ENCODE assay signal across 10 mouse cellular contexts in the genomic region with DNA sequence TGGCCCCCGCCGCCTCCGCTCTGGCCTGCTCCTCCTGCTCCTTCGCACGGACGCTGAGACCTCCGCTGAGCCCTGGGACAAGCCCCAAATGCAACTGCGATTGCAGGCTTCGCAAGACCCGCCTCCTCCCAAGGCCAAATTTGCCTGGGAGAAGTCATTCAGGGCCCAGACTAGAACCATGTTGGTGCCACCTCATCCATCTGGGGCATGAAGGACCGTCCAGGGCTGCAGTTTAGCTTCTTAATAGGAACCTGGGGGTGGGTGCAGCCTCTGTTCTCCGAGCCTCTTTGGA. TPM values are rescaled to one million over a fixed set of nuclear protein-coding genes. Genes with fewer than 3 reads are reported as not detected.
DNase-seq lines count a peak whose midpoint lies in the region; ATAC-seq and TF ChIP-seq lines count a peak whose summit lies in the region.
"Had no signal": no experiment of that assay in that cellular context is flagged by ENCODE, and none has a peak within 500 bp of the region (broad histone marks: within the 10 kb centered on the region; RNA-seq: fewer than 3 reads in every experiment).

No protein-coding gene starts in this region.

- H3K27ac ChIP-seq in kidney, embryonic 14.5 days (ENCODE audit: low read depth, low read length) = no peak overlapping the region
- H3K27ac ChIP-seq in embryonic facial prominence, embryonic 10.5 days (replicated peaks) = peak overlapping the region; percentile 87
- peak overlapping the region; percentile 85 for H3K27ac ChIP-seq in embryonic facial prominence, embryonic 15.5 days (replicated peaks)
- peak overlapping the region; percentile 73 for H3K27ac ChIP-seq in limb, embryonic 14.5 days (replicated peaks; ENCODE audit: low read depth, low read length)
- H3K27ac ChIP-seq: macrophage; stomach, embryonic 15.5 days had no signal

- H3K27me3 ChIP-seq in kidney, embryonic 14.5 days (ENCODE audit: control insufficient read depth, insufficient read depth, low read length) = peaks cover 98% of the 10 kb centered on the region
- H3K27me3 ChIP-seq in embryonic facial prominence, embryonic 10.5 days (replicated peaks; ENCODE audit: low read depth, poor library complexity, severe bottlenecking) = peaks cover 100% of the 10 kb centered on the region
- H3K27me3 ChIP-seq in embryonic facial prominence, embryonic 15.5 days = peaks cover 73% of the 10 kb centered on the region
- peaks cover 50% of the 10 kb centered on the region for H3K27me3 ChIP-seq in limb, embryonic 14.5 days (ENCODE audit: control insufficient read depth, insufficient read depth, low read length)

- DNase-seq in kidney, adult 11 months = no peak
- no peak for DNase-seq in embryonic facial prominence, embryonic 10.5 days (ENCODE audit: low spot score)
- no peak for DNase-seq in limb, embryonic 14.5 days (ENCODE audit: low spot score)
- no peak for DNase-seq in testis, postnatal 14 days (ENCODE audit: low spot score)
- DNase-seq in right cerebral cortex, postnatal 14 days = no peak
- DNase-seq: kidney, adult 2 months had no signal

- no peaks in the 10 kb centered on the region for H3K36me3 ChIP-seq in kidney, embryonic 14.5 days (ENCODE audit: control insufficient read depth, insufficient read depth, low read length)
- H3K36me3 ChIP-seq in embryonic facial prominence, embryonic 10.5 days (replicated peaks) = peaks cover 31% of the 10 kb centered on the region
- H3K36me3 ChIP-seq in embryonic facial prominence, embryonic 15.5 days = no peaks in the 10 kb centered on the region
- H3K36me3 ChIP-seq in limb, embryonic 14.5 days (ENCODE audit: control insufficient read depth, insufficient read depth, low read length) = no peaks in the 10 kb centered on the region
- H3K36me3 ChIP-seq: stomach, embryonic 15.5 days had no signal

- 6% methylated on average over 12 of the region's 12 CpGs for WGBS in kidney, embryonic 14.5 days
- WGBS in embryonic facial prominence, embryonic 10.5 days = 7% methylated on average over 12 of the region's 12 CpGs
- WGBS in embryonic facial prominence, embryonic 15.5 days = 10% methylated on average over 12 of the region's 12 CpGs
- WGBS in limb, embryonic 14.5 days = 10% methylated on average over 12 of the region's 12 CpGs

- H3K4me1 ChIP-seq in kidney, embryonic 14.5 days (ENCODE audit: control insufficient read depth, insufficient read depth, low read length) = peaks cover 12% of the 10 kb centered on the region; the same call in 1 of the 2 replicates
- H3K4me1 ChIP-seq in embryonic facial prominence, embryonic 10.5 days = peaks cover 79% of the 10 kb centered on the region
- peaks cover 80% of the 10 kb centered on the region for H3K4me1 ChIP-seq in embryonic facial prominence, embryonic 15.5 days
- H3K4me1 ChIP-seq in limb, embryonic 14.5 days (ENCODE audit: control insufficient read depth, insufficient read depth, low read length) = peaks cover 50% of the 10 kb centered on the region

- no peak overlapping the region; the same call in 1 of the 2 replicates for H3K9ac ChIP-seq in kidney, embryonic 14.5 days (ENCODE audit: low read depth, low read length)
- 0 out of 2 replicates have a peak overlapping the region, but pooled peaks have one; percentile 53 for H3K9ac ChIP-seq in embryonic facial prominence, embryonic 15.5 days
- peak overlapping the region; percentile 52 for H3K9ac ChIP-seq in limb, embryonic 14.5 days (ENCODE audit: low read depth, low read length, severe bottlenecking)
- H3K9ac ChIP-seq: stomach, embryonic 15.5 days had no signal

- peak overlapping the region; percentile 22 for H3K4me2 ChIP-seq in kidney, embryonic 14.5 days (replicated peaks; ENCODE audit: low read depth, low read length)
- peak overlapping the region; percentile 88 for H3K4me2 ChIP-seq in embryonic facial prominence, embryonic 15.5 days (replicated peaks)
- peak overlapping the region; percentile 91 for H3K4me2 ChIP-seq in limb, embryonic 14.5 days (replicated peaks; ENCODE audit: low read depth, low read length, severe bottlenecking)
- H3K4me2 ChIP-seq: stomach, embryonic 15.5 days had no signal

- no peak for ATAC-seq in kidney, embryonic 14.5 days (ENCODE audit: low FRiP score, low TSS enrichment)
- no peak for ATAC-seq in embryonic facial prominence, embryonic 15.5 days (ENCODE audit: insufficient number of reproducible peaks, low FRiP score, low TSS enrichment, low read depth)
- ATAC-seq in limb, embryonic 14.5 days (ENCODE audit: low FRiP score, low read depth) = no peak

- no peaks in the 10 kb centered on the region for H3K9me3 ChIP-seq in kidney, embryonic 14.5 days (ENCODE audit: control insufficient read depth, low read length)
- H3K9me3 ChIP-seq in embryonic facial prominence, embryonic 10.5 days = no peaks in the 10 kb centered on the region
- no peaks in the 10 kb centered on the region for H3K9me3 ChIP-seq in embryonic facial prominence, embryonic 15.5 days (replicated peaks)
- no peaks in the 10 kb centered on the region for H3K9me3 ChIP-seq in limb, embryonic 14.5 days (ENCODE audit: control insufficient read depth, low read length)
- H3K9me3 ChIP-seq: stomach, embryonic 15.5 days had no signal

- H3K4me3 ChIP-seq in kidney, embryonic 14.5 days (ENCODE audit: low read length) = peak overlapping the region; percentile 16; the same call in 1 of the 2 replicates
- peak overlapping the region; percentile 73 for H3K4me3 ChIP-seq in embryonic facial prominence, embryonic 10.5 days
- H3K4me3 ChIP-seq in embryonic facial prominence, embryonic 15.5 days (replicated peaks) = peak overlapping the region; percentile 52
- H3K4me3 ChIP-seq in limb, embryonic 14.5 days (replicated peaks; ENCODE audit: low read length) = peak overlapping the region; percentile 55
- H3K4me3 ChIP-seq: stomach, embryonic 15.5 days had no signal

- TF ChIP-seq POLR2A in limb, embryonic 14.5 days (IDR thresholded peaks at IDR 0.05; ENCODE audit: borderline replicate concordance, extremely low read depth, insufficient read depth, insufficient read length) = no peak

RNA-seq across cellular contexts. Expression of a gene that starts 2.8 kb away (rescaled TPM):
- polyA plus RNA-seq in kidney, embryonic 14.5 days (2014; fragmentation: Nextera tagmentation; extraction: Ambion mirVana) = 26.7 and 34.8 TPM in 2 replicates
- 103 and 116 TPM in 2 replicates for polyA plus RNA-seq in embryonic facial prominence, embryonic 10.5 days (2016; fragmentation: Nextera tagmentation; extraction: Ambion mirVana)
- 151 and 159 TPM in 2 replicates for polyA plus RNA-seq in embryonic facial prominence, embryonic 15.5 days (2015; fragmentation: Nextera tagmentation; extraction: Ambion mirVana)
- 98.9 and 127 TPM in 2 replicates for polyA plus RNA-seq in limb, embryonic 14.5 days (2012; rRNA removed)
- 91.5 and 103 TPM in 2 replicates for polyA plus RNA-seq in limb, embryonic 14.5 days (2014; fragmentation: Nextera tagmentation; extraction: Ambion mirVana)
- polyA plus RNA-seq: macrophage had no signal

RNA-seq across cellular contexts. Expression of a gene that starts 8.6 kb away (rescaled TPM):
- 8.5 and 12.4 TPM in 2 replicates for polyA plus RNA-seq in kidney, embryonic 14.5 days (2014; fragmentation: Nextera tagmentation; extraction: Ambion mirVana)
- 28.3 and 29.4 TPM in 2 replicates for polyA plus RNA-seq in embryonic facial prominence, embryonic 10.5 days (2016; fragmentation: Nextera tagmentation; extraction: Ambion mirVana)
- 16.5 and 18.7 TPM in 2 replicates for polyA plus RNA-seq in embryonic facial prominence, embryonic 15.5 days (2015; fragmentation: Nextera tagmentation; extraction: Ambion mirVana)
- polyA plus RNA-seq in limb, embryonic 14.5 days (2012; rRNA removed) = 13.1 and 17.7 TPM in 2 replicates
- polyA plus RNA-seq in limb, embryonic 14.5 days (2014; fragmentation: Nextera tagmentation; extraction: Ambion mirVana) = 15.7 and 17.5 TPM in 2 replicates
- polyA plus RNA-seq: macrophage had no signal

RNA-seq across cellular contexts. Expression of a gene that starts 10.8 kb away (rescaled TPM):
- 129 and 151 TPM in 2 replicates for polyA plus RNA-seq in kidney, embryonic 14.5 days (2014; fragmentation: Nextera tagmentation; extraction: Ambion mirVana)
- polyA plus RNA-seq in embryonic facial prominence, embryonic 10.5 days (2016; fragmentation: Nextera tagmentation; extraction: Ambion mirVana) = 118 and 138 TPM in 2 replicates
- polyA plus RNA-seq in embryonic facial prominence, embryonic 15.5 days (2015; fragmentation: Nextera tagmentation; extraction: Ambion mirVana) = 155 and 174 TPM in 2 replicates
- polyA plus RNA-seq in limb, embryonic 14.5 days (2012; rRNA removed) = 154 and 175 TPM in 2 replicates
- 152 and 156 TPM in 2 replicates for polyA plus RNA-seq in limb, embryonic 14.5 days (2014; fragmentation: Nextera tagmentation; extraction: Ambion mirVana)

RNA-seq across cellular contexts. Expression of a gene that starts 14.9 kb away (rescaled TPM):
- polyA plus RNA-seq in kidney, embryonic 14.5 days (2014; fragmentation: Nextera tagmentation; extraction: Ambion mirVana) = 1,078 and 1,559 TPM in 2 replicates
- 908 and 951 TPM in 2 replicates for polyA plus RNA-seq in embryonic facial prominence, embryonic 10.5 days (2016; fragmentation: Nextera tagmentation; extraction: Ambion mirVana)
- 940 and 1,016 TPM in 2 replicates for polyA plus RNA-seq in embryonic facial prominence, embryonic 15.5 days (2015; fragmentation: Nextera tagmentation; extraction: Ambion mirVana)
- polyA plus RNA-seq in limb, embryonic 14.5 days (2012; rRNA removed) = 1,215 and 1,844 TPM in 2 replicates
- 1,031 and 1,113 TPM in 2 replicates for polyA plus RNA-seq in limb, embryonic 14.5 days (2014; fragmentation: Nextera tagmentation; extraction: Ambion mirVana)

RNA-seq across cellular contexts. Expression of a gene that starts 18.9 kb away (rescaled TPM):
- 14.4 and 19.2 TPM in 2 replicates for polyA plus RNA-seq in kidney, embryonic 14.5 days (2014; fragmentation: Nextera tagmentation; extraction: Ambion mirVana)
- polyA plus RNA-seq in embryonic facial prominence, embryonic 10.5 days (2016; fragmentation: Nextera tagmentation; extraction: Ambion mirVana) = 22.4 and 24.1 TPM in 2 replicates
- polyA plus RNA-seq in embryonic facial prominence, embryonic 15.5 days (2015; fragmentation: Nextera tagmentation; extraction: Ambion mirVana) = 27.6 and 28.1 TPM in 2 replicates
- polyA plus RNA-seq in limb, embryonic 14.5 days (2012; rRNA removed) = 48.7 and 72.6 TPM in 2 replicates
- 24.2 and 28.6 TPM in 2 replicates for polyA plus RNA-seq in limb, embryonic 14.5 days (2014; fragmentation: Nextera tagmentation; extraction: Ambion mirVana)

Comparison
In these comparisons a context has a peak if more than half of its experiments do, and no peak if none do; other contexts are left out.
1. H3K4me2 ChIP-seq: peak in every context shown above with its lines; median percentile 91 in limb, embryonic 14.5 days; 88 in embryonic facial prominence, embryonic 15.5 days; 22 in kidney, embryonic 14.5 days.
2. H3K4me3 ChIP-seq: peak in every context shown above with its lines; median percentile 73 in embryonic facial prominence, embryonic 10.5 days; 55 in limb, embryonic 14.5 days; 52 in embryonic facial prominence, embryonic 15.5 days; 16 in kidney, embryonic 14.5 days.